Mouse (Mus musculus): ENCODE data around the gene 9130409I23Rik.

The 9130409I23Rik gene

DNA sequence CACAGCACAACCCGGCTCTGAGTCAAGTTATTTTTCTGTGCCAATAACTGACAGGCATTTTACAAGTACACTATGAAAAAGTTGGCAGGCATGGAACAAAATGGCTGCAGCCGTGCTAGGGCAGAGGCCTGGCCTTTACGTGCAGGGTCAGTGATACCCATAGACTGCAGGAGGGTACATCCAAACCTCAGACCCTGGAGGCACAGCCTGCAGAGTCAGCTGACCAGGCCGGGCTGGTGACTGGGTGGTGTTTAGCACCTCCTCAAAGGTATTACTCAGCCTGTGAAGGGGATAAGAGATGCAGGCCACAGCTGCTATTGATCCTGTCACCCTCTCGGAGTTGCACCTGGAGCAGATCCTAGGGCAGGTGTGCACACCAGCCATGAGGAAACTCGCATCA, at the start of gene 9130409I23Rik:
Gene 9130409I23Rik (plus strand): TSS at position 301 of the 400 bp plus-strand sequence.
- DNase-seq: no peak

DNA sequence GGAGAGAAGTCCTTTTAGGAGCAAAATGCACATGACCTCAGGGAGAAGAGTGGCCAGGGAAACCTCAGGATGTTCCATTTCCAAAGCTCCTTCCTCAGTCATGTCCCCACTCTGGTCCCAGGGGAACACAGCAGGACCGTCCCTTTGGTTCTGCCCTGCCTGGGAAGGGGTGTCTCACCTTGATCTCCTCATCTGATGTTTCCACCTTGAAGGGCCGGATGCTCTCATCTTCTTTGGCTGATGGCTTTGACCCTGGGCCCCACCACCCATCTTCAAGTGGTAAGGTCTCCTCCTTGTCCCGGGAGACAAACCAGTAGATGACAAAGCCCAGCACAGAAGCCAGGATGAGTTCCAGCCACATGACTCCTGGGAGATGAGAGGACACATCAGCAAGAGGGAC, 49.4 kb upstream of the 9130409I23Rik start:
- no peak for DNase-seq

DNA sequence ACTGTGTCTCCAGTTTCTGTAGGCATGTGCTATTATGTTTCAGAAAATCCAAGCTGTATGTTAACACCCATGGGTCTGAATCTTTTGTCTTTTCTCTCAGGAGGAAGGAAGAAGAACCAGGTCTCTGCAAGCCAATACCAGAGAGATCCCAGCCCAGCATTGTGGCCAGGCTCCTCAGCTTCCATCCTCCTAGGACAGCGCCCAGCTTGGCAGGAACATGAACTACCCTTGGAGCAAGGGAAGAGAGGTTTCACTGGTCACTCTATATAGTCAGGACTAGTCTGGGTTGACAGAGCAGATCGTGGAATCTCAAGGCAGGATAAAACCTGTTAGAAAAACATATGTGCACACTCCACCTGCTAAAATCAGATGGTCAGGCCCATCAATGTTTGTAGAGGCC, 47.2 kb upstream of the 9130409I23Rik start:
- no peak for DNase-seq

DNA sequence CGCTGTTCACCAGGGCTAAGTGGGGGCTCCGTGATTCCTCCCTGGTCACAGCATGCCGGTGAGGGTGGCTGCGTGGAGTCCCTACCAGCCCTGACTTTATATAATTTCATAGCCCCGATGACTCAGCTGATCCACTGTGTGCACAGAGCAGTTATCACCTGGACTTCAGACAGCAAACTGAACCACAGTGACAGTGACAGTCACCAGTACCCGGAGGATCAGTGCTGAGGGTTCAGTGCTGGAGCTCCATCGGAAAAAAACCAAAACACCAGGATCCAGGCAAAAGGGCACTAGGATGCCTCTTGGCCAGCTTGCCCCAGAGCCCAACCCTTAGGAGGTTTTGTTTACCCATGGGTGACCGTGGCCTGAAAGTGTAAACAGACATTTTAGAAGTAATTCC, 45.7 kb upstream of the 9130409I23Rik start:
- DNase-seq: no peak

DNA sequence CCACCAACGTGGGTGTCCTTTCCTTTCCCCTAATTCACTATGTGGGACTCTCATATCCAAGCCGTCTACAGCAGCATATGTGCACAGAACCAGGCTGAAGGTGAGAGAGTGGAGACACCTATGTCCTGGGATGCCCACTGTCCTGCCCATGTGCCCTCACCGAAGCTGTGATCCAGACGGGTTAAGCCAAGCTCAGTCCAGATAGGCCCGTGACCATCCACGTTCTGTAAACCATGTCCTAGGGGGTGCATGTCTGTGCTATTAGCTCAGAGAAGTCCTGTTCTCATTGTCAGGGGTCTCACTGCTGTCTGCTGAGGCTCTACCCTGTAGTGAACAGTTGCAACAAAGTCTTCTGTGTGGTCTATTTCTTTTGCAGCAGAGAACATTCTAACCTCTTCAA, 43.2 kb upstream of the 9130409I23Rik start:
- no peak for DNase-seq

DNA sequence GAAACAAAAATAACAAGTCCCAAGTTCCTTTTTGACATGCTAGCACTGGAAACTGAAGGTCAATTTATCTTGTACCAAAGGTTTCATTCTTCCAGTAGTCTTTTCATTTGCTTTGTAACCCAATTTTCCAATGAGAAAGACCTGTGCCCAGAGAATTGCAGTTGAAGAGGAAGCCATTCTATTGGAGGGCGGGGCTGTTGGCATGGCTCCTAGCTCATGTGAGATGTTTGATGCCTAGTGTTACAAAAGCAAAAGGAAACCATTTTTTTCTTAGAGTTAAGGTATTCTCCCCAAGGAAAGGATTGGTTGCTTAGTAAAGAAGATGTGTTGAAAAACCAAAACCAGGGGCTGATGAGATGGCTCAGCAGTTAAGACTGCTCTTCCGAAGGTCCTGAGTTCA, 42.8 kb upstream of the 9130409I23Rik start:
- DNase-seq: no peak

DNA sequence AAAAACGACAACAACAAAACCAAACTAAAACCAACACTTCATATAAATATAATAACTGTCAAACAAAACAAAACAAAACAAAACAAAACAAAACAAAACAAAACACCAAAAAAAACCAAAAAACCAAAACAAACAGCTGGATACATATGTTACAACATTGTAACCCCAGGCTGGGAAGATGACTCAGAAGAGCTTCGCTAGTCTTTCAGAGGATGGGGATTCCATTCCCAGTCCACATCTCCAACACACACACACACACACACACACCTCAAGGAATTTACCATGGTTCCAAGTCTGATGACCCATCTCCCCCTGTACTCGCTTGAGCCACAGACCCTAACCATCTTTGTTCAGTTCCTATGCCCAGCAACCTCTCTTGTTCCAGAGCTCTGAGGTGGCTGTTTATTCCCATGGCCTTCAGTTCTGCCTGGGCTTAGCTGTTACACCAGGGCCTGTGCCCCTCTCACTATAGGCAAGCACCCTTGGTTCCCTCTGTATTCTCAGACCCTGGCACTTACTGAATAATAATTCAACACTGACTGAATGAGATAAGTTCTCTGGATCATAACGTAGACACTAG, 41.9 kb upstream of the 9130409I23Rik start:
- no peak for DNase-seq

DNA sequence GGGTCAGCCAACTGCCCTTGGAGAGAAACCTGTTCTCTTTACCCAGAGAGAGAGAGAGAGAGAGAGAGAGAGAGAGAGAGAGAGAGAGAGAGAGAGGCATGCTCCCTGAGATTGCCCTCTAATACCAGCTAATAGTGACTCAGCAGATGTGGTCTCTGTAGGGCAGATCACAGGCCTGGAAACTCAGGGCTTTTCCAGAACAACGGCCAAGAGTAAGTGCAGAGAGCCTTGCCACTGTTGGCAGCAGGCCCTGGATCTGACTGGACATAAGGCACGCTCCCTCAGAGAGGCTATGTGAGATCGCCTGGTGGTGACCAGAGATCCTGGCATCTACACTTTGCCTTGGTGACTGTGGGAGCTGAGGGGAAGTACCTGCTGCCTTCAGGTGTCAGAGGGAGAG, 41.3 kb upstream of the 9130409I23Rik start:
- peak; percentile 74 for DNase-seq

DNA sequence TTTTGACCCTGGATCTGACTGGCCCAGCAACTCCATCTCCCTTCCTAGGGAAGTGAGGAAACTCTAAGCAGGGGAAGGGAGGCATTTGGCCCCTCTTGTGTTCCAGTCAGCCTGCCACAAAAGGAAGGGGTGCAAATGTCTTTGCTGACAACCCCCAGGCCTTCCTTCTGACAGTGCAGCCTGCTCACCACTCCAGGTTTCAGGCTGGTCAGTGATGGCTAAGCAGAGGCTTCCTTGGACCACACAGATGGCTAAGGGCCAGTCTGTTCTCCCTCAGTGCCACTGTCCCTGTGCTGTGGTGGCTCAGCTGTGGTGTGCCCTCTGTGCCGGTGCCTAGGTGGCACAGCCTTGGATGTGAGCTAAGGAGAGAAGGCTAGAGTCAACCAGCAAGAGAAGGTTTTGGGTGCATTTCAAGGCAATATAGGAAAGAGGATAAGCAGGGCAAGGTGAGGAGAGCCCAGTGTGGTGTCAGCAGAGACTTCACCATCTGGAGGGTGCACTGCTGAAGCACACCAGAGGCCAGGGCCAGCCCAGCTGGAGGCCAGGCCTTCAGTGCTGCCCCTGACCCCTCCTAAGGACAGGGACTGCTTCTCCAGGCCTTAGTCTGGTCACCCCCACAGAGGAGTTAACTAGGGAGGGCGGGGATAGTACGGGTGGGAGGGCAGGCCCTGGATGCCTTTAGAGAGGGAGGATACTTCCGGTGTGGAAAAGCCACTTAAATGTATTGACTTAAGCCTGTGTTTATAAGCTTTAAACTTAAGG, 40.7 kb upstream of the 9130409I23Rik start:
- DNase-seq: no peak

DNA sequence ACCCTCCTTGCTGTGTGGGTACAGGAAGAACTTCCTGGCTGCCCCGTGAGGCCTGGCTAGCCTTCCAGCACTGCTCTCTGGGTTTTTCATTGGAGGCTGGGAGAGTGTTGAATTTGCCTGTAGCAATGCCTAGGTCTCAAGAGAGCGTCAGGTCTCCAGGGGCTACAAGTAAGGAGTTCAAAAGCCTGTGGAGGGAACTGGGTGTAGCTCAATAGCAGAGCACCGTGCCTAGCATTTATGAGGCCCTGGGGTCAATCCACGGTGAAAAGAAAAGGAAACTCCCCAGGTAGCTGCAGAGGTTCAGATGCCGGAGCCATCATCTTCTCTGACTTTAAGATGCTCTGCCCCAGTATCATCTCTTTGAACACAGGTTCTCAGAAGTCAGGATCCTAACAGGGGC, 39.4 kb upstream of the 9130409I23Rik start:
- DNase-seq: no peak

DNA sequence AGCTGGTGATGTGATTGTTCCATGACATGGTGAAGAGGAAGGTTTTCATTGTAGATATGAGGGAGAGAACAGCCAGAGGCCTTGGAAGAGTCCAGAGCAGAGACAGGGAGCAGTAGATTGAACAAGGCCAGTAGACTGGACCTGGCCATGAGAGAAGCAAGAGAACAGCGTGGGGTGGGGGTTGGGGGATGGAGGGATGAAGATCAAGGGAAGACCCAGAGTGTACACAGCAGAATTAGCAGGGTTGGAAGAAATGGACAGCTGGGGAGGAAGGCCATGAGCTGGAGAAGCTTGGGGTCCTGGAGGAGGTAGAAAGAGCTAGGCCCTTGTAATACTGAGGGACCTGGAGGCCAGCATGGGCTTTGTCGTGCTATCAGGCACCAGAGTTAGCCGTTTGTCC, 38.6 kb upstream of the 9130409I23Rik start:
- DNase-seq: no peak

DNA sequence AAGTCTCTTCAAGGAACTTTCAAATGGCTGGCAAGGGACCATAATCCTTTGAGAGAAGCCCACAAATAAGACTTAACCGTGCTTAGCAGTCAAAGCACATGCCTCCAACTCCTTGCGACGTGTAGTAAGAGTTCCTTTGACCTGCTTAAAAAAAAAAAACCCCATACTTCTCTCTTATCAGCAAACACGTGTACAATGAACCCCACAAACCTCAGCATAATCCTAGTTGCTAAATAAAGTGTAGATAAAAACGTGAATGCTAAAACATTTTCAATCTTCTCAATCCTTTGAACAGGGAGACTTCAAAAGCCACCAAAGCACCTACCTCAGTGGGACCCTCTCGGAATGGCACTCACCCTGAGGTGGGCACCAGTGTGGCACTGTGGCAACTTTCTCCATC, 37.6 kb upstream of the 9130409I23Rik start:
- DNase-seq: no peak

DNA sequence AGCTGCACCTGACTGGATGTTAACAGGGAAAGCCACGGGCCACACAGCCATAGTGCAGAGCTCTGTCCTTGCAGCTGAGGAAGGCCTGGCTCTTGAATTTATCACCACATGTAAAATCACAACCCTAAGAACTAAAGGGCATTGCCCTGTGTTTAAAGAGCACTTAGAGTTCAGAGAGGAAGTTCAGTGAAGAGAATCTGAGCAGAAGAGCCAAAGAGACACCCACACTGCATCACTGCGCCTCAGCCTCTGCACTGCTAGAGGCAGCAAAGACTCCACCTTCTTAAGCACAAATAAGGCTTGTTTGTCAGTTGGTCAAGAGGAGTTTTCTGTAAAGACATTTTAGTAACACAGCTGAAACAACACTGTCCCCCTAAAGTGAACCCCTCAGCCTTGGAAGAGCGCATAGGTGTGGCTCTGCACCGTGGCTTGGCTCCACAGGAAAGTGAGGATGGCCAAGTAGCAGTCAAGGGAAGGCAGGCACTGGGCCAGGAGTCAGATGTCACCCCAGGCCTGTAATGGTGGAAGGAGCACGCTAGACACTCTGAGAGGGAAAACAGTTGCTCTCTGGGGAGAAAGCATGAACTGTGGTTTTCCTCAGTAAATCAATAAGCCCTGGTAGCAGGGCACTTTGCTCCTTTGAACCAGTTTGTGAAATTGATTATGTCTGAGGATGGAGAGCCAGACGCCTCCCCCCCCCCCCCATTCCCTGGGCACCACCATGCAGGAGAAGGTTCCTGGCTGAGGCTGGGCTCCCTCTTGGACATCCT, 36.1 kb upstream of the 9130409I23Rik start:
- peak; percentile 55 for DNase-seq

DNA sequence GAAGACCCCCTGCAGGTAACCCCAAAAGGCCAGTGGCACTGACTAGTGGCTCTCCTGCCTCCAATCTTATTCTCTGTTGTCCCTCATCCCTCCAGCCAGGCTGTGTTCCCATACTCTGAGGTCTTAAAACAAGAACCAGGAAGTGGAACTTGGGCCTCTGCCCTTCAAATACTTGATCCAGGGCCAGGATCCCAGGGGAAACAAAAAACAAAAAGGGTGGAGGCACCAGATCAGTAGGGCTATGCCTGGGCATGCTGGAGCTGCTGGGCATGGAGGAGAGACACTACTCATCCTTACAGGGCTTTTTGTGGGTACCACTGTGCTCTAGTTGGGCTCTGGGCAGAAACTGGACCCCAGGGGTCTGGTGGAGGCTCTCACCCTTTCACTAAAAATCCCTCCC, 35.5 kb upstream of the 9130409I23Rik start:
- peak; percentile 62 for DNase-seq

DNA sequence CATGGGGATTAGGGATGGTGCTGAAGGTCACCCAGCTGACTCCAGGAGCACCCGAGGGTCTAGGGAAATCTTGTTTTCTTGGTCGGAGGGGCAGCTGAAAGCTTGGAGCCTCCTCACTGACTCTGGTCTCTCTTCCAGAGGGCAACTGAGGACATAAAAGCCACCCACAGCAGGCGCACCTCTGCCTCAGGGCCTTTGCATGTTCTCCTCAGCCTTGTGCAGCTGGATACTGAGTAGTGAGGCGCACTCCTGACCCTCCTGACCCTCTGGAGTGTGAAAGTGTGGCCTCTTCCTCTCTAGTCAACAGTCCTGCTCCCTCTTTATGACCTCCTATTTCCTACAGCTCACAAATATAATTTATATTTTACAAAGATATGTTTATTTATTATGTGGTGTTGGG, 35.0 kb upstream of the 9130409I23Rik start:
- no peak for DNase-seq

DNA sequence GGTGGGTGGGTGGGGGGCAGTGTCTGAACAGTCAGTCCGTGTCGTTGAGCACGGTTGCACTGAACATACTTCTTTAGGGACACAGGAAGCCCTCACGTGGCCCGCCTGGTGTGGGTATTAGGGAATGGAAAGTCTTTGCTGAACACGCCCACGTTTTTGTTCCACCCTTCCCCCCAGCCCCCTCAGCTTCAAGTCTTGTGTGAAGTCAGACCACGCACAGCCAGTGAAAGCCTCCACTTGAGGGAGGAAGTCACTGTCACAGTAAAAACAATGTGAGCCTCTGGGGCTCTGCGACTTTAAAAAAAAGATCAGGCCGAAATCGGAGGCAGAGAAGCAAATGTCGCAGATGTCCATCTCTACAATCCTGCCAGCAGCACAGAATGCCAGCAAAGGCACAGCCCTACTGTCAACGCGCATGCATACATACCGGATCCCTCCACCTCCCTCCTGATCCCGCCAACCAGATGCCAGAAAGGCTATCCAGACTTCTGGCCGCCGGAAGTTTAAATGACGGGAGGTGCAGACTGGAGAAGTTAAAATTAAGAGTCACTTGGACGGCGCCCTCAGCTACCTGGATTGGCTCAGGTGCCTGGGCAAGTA, 34.4 kb upstream of the 9130409I23Rik start:
- peak; percentile 83 for DNase-seq

DNA sequence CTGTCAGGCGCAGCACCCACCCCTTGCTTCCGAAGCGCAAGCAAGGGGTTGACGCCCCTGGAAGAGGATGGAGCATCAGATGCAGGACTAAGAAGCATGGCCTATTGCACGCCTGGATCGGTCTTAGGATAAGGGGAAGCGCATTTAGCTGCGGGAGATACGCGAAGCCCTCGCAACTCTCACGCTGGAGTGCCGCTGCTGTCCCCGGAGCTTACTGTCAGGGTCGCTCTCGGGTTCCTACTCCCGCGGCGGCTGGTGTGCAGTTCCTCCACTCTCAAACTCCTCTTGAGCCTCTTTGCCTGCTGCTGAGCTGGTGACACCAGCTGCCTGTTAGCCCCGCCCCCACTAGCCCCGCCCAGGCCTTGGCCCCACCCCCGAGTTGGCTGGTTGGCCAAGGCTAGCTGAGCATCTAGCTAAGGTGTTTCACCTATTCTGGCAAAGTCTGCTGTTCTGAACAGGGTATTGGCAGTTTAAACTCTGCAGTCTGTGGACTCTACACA, 33.8 kb upstream of the 9130409I23Rik start:
- peak; percentile 90 for DNase-seq

DNA sequence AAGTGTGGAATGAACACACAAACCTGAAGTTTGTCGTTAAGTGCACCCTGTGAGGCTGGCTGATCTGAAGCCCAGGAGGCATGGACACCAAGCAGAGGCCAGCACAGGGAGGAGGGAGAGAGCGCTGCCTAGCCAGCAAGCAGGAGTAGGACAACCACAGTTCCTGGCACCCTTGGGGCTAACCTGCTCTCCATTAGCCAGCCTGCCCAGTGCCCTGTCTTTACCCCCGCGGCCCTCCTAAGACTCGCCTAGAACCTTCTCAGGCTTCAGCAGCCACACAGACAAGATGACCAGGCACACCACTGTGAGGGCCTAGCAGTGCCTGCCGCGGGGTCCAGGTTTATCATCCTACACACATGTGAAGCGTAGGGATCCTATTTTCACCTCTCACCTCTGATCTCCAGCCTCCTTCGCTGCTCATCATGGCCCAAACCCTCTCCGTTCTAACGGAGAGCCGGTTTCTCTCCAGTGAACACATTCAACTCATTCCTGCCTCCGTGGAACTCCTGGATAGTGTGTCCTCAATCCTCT, 33.1 kb upstream of the 9130409I23Rik start:
- peak; percentile 38 for DNase-seq

DNA sequence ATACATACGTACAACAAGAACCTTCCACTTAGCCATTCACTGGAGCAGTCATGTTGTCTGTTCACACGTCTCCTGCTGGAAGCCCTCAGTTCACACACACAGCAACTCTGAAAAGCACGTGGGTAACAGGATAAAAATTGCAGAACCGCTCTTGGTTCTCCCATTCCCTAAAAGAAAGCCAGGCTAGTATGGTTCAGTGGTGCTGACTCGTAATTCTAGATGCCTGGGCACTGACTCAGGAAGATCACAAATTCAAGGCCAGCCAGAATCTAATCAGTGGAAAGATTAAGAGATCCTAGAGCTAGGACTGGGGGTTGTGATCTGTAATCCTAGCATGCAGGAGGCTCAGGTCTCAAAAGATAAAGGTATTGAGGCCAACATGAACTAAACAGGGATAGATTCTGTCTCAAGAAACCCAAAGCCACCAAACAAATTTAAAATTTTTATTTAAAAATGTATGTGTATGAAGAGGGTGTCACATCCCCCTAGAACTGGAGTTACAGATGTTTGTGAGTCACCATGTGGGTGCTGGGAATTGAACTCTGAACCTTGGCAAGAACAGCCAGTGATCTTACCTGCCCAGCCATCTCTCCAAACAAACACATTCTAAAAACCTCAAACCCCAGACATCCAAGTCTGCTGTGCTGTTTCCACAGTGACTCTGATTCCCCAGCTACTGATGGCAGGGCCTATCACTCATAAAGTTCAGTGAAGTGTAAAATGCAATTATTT, 30.1 kb upstream of the 9130409I23Rik start, which contains the start of gene Ephx1:
Gene Ephx1 (minus strand): TSS at position 149 of the 732 bp plus-strand sequence.
- DNase-seq: no peak

DNA sequence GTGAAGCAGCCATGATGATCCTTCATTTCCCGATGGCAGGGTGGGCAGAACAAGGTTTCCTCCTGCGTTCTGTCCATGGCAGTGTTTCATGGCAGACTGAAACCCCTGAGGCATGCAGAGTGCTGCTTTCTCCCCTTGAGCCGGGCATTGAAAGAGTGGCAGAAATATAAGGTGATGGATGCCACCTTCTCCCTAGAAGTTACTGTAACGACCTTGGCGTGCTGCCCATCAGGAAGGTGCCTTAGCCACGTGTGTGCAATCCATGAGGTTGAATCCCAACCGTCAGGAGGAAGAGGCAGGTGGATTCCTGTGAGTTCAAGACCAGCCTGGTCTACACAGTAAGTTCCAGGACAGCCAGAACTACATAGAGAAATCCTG, 29.6 kb upstream of the 9130409I23Rik start:
- no peak for DNase-seq

DNA sequence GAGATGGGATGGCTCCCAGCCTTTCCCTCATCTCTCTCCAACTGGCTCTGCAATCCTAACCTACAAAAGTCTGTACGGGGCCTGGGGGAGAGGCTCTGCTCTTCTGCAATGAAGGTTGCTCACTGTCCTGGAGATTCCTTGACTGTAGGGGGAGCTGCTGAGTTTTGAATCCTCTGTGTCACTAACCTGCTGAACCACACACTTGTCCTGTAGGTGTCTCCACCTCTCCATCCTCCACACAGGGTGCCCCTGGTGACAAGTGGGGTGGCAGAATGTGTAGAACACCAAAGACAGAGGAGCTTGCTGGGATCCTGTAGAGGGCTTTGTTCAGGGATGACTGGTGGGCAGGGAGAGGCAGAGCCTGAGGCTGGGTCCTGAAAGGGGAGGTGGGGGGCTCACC, 28.8 kb upstream of the 9130409I23Rik start:
- peak; percentile 66 for DNase-seq
